Mouse (Mus musculus) midbrain, embryonic 12.5 days (tissue): ENCODE measurements at regions not wholly inside any gene's neighbourhood (a gene's known extent, or its start where the extent isn't known, plus 50 kb on each side); places are given as distances from the start of the nearest gene placed in this dataset.

Source experiments
- ATAC-seq: fragments of 200-750 bp; cut with Nextera tagmentation; 2 replicates; pipeline ENCODE4 v1.8.0; 2017; ENCODE audit warnings: low read depth, moderate TSS enrichment, moderate library complexity; ENCODE audit not compliant: low FRiP score
- H3K27ac ChIP-seq: fragments of 300-500 bp; sonication (generic); replicated peaks from 2 replicates; pipeline ENCODE4 v1.5.1; 2016; ENCODE audit warnings: mild to moderate bottlenecking
- H3K27me3 ChIP-seq: fragments of 300-500 bp; sonication (generic); 2 replicates; pipeline ENCODE4 v1.6.1; 2016; ENCODE audit warnings: mild to moderate bottlenecking
- H3K36me3 ChIP-seq: fragments of 300-500 bp; sonication (generic); 2 replicates; pipeline ENCODE4 v1.6.1; 2016
- H3K4me1 ChIP-seq: fragments of 300-500 bp; sonication (generic); 2 replicates; pipeline ENCODE4 v1.6.1; 2016
- H3K4me2 ChIP-seq: fragments of 300-500 bp; sonication (generic); replicated peaks from 2 replicates; pipeline ENCODE4 v1.6.1; 2016; ENCODE audit warnings: mild to moderate bottlenecking, moderate library complexity
- H3K4me3 ChIP-seq: fragments of 300-500 bp; sonication (generic); 2 replicates; pipeline ENCODE4 v1.5.1; 2016; ENCODE audit warnings: mild to moderate bottlenecking
- H3K9ac ChIP-seq: fragments of 300-500 bp; sonication (generic); replicated peaks from 2 replicates; pipeline ENCODE4 v1.6.1; 2016; ENCODE audit warnings: mild to moderate bottlenecking, moderate library complexity
- H3K9me3 ChIP-seq: fragments of 300-500 bp; sonication (generic); 2 replicates; pipeline ENCODE4 v1.6.1; 2016; ENCODE audit warnings: mild to moderate bottlenecking
- WGBS: fragments of 180-500 bp; shearing (Covaris S2); methylation state at CpG from one replicate; pipeline ENCODE4 v1.1.7; 2016; 5-methylcytosine and 5-hydroxymethylcytosine counted together

DNA sequence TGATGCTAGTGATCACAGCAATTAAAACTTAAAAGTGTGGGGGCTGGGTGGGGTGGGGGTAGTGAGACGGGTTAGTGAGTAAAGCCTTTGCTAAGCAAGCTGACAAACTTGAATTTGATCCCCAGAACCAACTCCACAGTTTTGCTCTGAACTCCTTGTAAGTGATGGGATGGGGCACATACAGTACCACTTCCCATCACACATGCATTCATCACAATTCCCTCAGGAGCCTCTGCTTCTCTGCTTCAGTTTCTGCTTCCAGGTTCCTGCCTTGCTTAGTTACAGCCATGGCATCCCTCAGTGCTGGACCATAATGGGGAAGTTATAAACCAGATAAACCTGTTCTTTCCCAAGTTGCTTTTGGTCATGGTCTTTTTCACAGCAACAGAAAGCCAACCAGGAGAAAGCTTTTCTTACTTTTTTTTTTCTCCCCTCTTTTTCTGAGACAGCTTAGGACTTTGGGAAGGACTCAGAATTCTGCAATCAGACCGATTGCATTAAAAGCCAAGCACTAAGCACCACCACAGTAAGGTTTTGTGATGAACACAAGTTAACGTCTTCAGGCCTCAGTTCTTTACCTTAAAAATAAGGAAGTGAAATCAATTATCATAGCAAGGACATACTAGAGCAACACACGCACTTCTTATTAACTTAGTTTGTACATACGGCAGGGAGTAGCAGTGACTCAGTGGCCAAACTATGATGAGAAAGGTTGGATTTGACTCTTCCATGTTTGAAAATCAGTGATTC lies 176.8 kb upstream of the Cdkn2b start:
- Histone ChIP-seq H3K9me3 (no peaks in the 10 kb centered on the region), H3K4me3 (no peak overlapping the region), H3K27me3 (no peaks in the 10 kb centered on the region), H3K4me2 (no peak overlapping the region), H3K4me1 (no peaks in the 10 kb centered on the region), H3K9ac (no peak overlapping the region), H3K27ac (no peak overlapping the region), H3K36me3 (no peaks in the 10 kb centered on the region)
- 90% methylated on average over 5 of the region's 5 CpGs for WGBS
- no peak for ATAC-seq

- Histone ChIP-seq H3K4me1 (no peaks in the 10 kb centered on the region), H3K4me3 (no peak overlapping the region), H3K9ac (no peak overlapping the region), H3K27me3 (no peaks in the 10 kb centered on the region), H3K27ac (no peak overlapping the region), H3K9me3 (no peaks in the 10 kb centered on the region), H3K36me3 (no peaks in the 10 kb centered on the region), H3K4me2 (no peak overlapping the region)
- WGBS: 84% methylated on average over 4 of the region's 4 CpGs
- no peak for ATAC-seq
Measured at GRCm38 (mm10) chr4:89486963-89487362, 176.1 kb upstream of the Cdkn2b start.

- no peak overlapping the region for H3K27ac ChIP-seq
- H3K4me3 ChIP-seq: no peak overlapping the region
- no peaks in the 10 kb centered on the region for H3K36me3 ChIP-seq
- ATAC-seq: no peak
- H3K4me1 ChIP-seq: no peaks in the 10 kb centered on the region
- no peak overlapping the region for H3K4me2 ChIP-seq
- H3K9ac ChIP-seq: no peak overlapping the region
- H3K27me3 ChIP-seq: no peaks in the 10 kb centered on the region
- 72% methylated on average over 11 of the region's 11 CpGs for WGBS
- no peaks in the 10 kb centered on the region for H3K9me3 ChIP-seq
Measured at GRCm38 (mm10) chr4:89485981-89486531, 175.2 kb upstream of the Cdkn2b start.

DNA sequence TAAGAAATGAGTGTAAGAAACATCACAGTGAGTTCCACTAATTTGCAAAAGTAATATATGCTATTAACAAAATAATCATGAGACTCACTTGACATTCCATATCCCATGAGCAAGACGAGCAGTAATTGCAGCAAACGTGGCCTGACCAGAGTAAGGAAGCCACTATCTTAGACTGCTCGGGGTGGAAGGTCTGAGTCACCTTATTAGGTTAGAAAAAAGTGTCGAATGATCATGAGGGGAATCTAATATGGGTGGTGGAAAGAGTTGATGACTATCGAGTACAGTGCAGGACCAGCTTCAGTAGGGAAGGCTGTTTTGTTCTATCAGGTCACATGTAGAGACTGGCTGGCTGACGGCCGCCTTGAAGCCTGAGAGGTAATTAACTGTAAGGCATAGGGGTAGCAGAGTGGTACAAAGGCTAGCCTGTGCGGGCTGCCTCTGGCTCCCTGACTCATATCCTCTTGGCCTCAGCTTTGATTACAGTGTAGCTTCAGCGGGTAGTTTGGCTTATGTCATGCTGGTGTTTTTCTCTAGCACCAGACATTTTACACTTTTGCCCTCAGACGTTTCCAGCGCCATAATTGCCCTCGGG lies 167.9 kb upstream of the Cdkn2b start:
- ATAC-seq: no peak
- Histone ChIP-seq H3K4me1 (no peaks in the 10 kb centered on the region), H3K36me3 (no peaks in the 10 kb centered on the region), H3K9ac (no peak overlapping the region), H3K27ac (no peak overlapping the region), H3K27me3 (no peaks in the 10 kb centered on the region), H3K4me2 (no peak overlapping the region), H3K4me3 (no peak overlapping the region), H3K9me3 (no peaks in the 10 kb centered on the region)
- 86% methylated on average over 12 of the region's 12 CpGs for WGBS

GRCm38 (mm10) chr4:89475848-89476247 lies 165.0 kb upstream of the Cdkn2b start:
- Histone ChIP-seq H3K36me3 (no peaks in the 10 kb centered on the region), H3K4me3 (no peak overlapping the region), H3K4me1 (no peaks in the 10 kb centered on the region), H3K9ac (no peak overlapping the region), H3K27ac (no peak overlapping the region), H3K9me3 (no peaks in the 10 kb centered on the region), H3K27me3 (no peaks in the 10 kb centered on the region), H3K4me2 (no peak overlapping the region)
- WGBS: 74% methylated on average over 3 of the region's 3 CpGs
- no peak for ATAC-seq

- no peaks in the 10 kb centered on the region for H3K27me3 ChIP-seq
- no peak overlapping the region for H3K4me3 ChIP-seq
- ATAC-seq: no peak
- no peak overlapping the region for H3K27ac ChIP-seq
- whole genome bisulfite sequencing: 86% methylated on average over 7 of the region's 7 CpGs
- peaks cover 5% of the 10 kb centered on the region for H3K4me1 ChIP-seq
- no peaks in the 10 kb centered on the region for H3K9me3 ChIP-seq
- H3K4me2 ChIP-seq: no peak overlapping the region
- H3K36me3 ChIP-seq: no peaks in the 10 kb centered on the region
- H3K9ac ChIP-seq: no peak overlapping the region
Measured at GRCm38 (mm10) chr4:89474836-89475541, 164.2 kb upstream of the Cdkn2b start.

DNA sequence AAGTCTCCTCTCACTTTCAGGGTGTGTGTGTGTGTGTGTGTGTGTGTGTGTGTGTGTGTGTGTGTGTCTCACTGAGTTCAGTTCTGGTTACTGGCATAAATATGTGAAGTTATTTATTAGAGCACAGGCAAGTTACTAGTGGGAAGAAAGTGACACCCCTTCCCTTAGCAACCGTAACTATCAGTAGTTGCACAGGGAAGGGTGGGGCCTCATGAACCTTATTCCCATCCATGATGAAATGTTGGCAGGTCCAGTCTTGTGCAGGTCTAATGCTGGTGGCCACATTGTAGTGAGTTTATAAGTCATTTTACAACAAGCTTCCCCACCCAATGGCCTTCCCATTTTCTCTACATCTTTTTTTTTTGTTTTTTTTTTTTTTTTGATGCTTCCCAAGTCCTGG lies 160.6 kb upstream of the Cdkn2b start:
- Histone ChIP-seq H3K9me3 (no peaks in the 10 kb centered on the region), H3K27me3 (no peaks in the 10 kb centered on the region), H3K4me3 (no peak overlapping the region), H3K4me2 (no peak overlapping the region), H3K36me3 (no peaks in the 10 kb centered on the region), H3K9ac (no peak overlapping the region), H3K4me1 (peaks cover 9% of the 10 kb centered on the region), H3K27ac (no peak overlapping the region)
- WGBS: 100% methylated on average over 1 of the region's 1 CpGs
- ATAC-seq: no peak

GRCm38 (mm10) chr4:89470756-89471155 lies 159.9 kb upstream of the Cdkn2b start:
- no peak overlapping the region for H3K27ac ChIP-seq
- H3K36me3 ChIP-seq: no peaks in the 10 kb centered on the region
- no peak for ATAC-seq
- peaks cover 9% of the 10 kb centered on the region for H3K4me1 ChIP-seq
- no peaks in the 10 kb centered on the region for H3K27me3 ChIP-seq
- no peak overlapping the region for H3K4me2 ChIP-seq
- no peak overlapping the region for H3K4me3 ChIP-seq
- WGBS: 76% methylated on average over 2 of the region's 2 CpGs
- H3K9ac ChIP-seq: no peak overlapping the region
- H3K9me3 ChIP-seq: no peaks in the 10 kb centered on the region

GRCm38 (mm10) chr4:89469883-89470282 lies 159.0 kb upstream of the Cdkn2b start:
- Histone ChIP-seq H3K27me3 (no peaks in the 10 kb centered on the region), H3K9ac (no peak overlapping the region), H3K4me3 (no peak overlapping the region), H3K4me2 (no peak overlapping the region), H3K36me3 (no peaks in the 10 kb centered on the region), H3K9me3 (no peaks in the 10 kb centered on the region), H3K4me1 (peaks cover 9% of the 10 kb centered on the region), H3K27ac (no peak overlapping the region)
- WGBS: 23% methylated on average over 8 of the region's 8 CpGs
- peak; percentile 84 for ATAC-seq

- no peak overlapping the region for H3K9ac ChIP-seq
- H3K27ac ChIP-seq: no peak overlapping the region
- H3K4me3 ChIP-seq: no peak overlapping the region
- H3K4me1 ChIP-seq: peaks cover 9% of the 10 kb centered on the region
- no peaks in the 10 kb centered on the region for H3K36me3 ChIP-seq
- no peaks in the 10 kb centered on the region for H3K9me3 ChIP-seq
- H3K4me2 ChIP-seq: no peak overlapping the region
- WGBS: 83% methylated on average over 3 of the region's 3 CpGs
- no peaks in the 10 kb centered on the region for H3K27me3 ChIP-seq
- no peak for ATAC-seq
Measured at GRCm38 (mm10) chr4:89469406-89469805, 158.6 kb upstream of the Cdkn2b start.

DNA sequence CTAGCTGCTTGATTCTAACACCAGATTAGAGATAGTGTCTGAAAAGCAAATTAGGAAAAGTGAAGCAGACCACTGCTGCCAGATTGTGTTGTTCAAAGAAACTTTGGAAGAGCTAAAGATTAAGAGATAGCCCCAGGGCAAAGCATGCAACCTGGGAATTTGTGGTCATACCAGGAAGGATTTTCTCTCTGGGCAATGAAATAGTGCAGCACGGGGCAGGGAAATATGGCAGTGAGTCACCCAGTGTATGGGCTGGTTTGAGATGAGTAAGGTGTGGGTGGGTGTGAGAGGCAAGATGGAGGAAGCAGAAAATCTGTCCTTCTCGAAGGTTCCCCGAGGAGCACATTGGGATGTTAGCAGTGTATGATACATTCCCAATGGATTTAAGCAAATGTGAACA lies 155.9 kb upstream of the Cdkn2b start:
- Histone ChIP-seq H3K4me3 (no peak overlapping the region), H3K27me3 (no peaks in the 10 kb centered on the region), H3K4me1 (peaks cover 9% of the 10 kb centered on the region), H3K27ac (no peak overlapping the region), H3K9me3 (no peaks in the 10 kb centered on the region), H3K36me3 (no peaks in the 10 kb centered on the region), H3K9ac (no peak overlapping the region), H3K4me2 (no peak overlapping the region)
- ATAC-seq: no peak
- WGBS: 89% methylated on average over 3 of the region's 3 CpGs

- Histone ChIP-seq H3K4me1 (no peaks in the 10 kb centered on the region), H3K4me2 (no peak overlapping the region), H3K9ac (no peak overlapping the region), H3K27me3 (no peaks in the 10 kb centered on the region), H3K36me3 (no peaks in the 10 kb centered on the region), H3K27ac (no peak overlapping the region), H3K4me3 (no peak overlapping the region), H3K9me3 (no peaks in the 10 kb centered on the region)
- WGBS: 91% methylated on average over 4 of the region's 4 CpGs
- no peak for ATAC-seq
Measured at GRCm38 (mm10) chr4:89463121-89463520, 152.3 kb upstream of the Cdkn2b start.
